Mouse (Mus musculus): Measurements from ENCODE around the gene Setd5. TPM values are rescaled to one million over a fixed set of nuclear protein-coding genes. Genes with fewer than 3 reads are reported as not detected.
A peak's percentile ranks its signal among the peaks of the same experiment; 100 is the strongest.

The Setd5 gene
- polyA plus RNA-seq, 1 experiment from 2014 or later = 46.4 TPM

DNA sequence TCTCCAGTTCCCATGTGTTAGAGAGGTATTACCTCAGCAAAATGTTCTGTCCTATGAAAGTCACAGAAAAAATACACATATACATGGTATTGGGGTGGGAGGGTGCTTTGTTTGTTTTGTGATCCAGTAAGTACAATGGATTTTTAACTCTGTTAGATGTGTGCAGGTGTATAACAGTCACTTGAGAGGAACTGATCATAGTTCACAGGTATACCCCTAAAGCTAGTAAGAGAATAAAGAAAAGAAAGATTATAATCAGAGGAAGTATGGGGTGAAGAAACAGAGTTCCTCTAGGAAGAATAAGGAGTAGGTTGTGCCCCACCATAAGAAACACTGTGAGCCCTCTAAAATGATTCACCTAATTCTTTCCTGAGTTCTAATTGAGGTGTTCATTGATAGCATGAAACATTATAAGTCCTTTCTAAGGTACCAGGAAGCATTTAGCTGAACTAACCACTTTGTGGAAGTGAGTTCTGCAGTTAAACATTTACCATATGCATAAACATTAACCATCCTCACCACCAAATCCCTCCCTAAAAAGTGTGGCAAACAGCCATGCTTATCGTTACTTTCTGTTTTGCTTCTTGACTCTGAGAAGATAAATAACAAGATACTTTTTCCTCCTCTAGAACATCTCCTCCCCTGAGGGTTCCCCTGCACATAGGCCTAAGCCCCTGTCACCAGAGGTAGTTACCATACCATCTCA is 64.4 kb downstream of the Setd5 start:
- peak overlapping the region; percentile 54 for H3K27ac ChIP-seq
- DNase-seq (ENCODE audit: low spot score) (peak; percentile 18), ATAC-seq (replicated peaks; ENCODE audit: low FRiP score, low read depth) (no peak)
- H3K4me2 ChIP-seq (ENCODE audit: low read length) = peak overlapping the region; percentile 37; the same call in 1 of the 2 replicates
- no peaks in the 10 kb centered on the region for H3K9me3 ChIP-seq (replicated peaks; ENCODE audit: low read length)
- H3K27me3 ChIP-seq (ENCODE audit: insufficient read depth, low read length) = no peaks in the 10 kb centered on the region
- H3K4me3 ChIP-seq (replicated peaks; ENCODE audit: low read depth, low read length) = no peak overlapping the region
- no peaks in the 10 kb centered on the region; the same call in 1 of the 2 replicates for H3K4me1 ChIP-seq (replicated peaks; ENCODE audit: insufficient read depth, low read length)
- no peak overlapping the region for H3K9ac ChIP-seq (ENCODE audit: low read depth, low read length)
- H3K36me3 ChIP-seq (ENCODE audit: insufficient read depth, low read length) = peaks cover 49% of the 10 kb centered on the region
- 33% methylated on average over 1 of the region's 1 CpGs for WGBS
- no peak for TF ChIP-seq CTCF (IDR thresholded peaks at IDR 0.05; ENCODE audit: low read depth)

DNA sequence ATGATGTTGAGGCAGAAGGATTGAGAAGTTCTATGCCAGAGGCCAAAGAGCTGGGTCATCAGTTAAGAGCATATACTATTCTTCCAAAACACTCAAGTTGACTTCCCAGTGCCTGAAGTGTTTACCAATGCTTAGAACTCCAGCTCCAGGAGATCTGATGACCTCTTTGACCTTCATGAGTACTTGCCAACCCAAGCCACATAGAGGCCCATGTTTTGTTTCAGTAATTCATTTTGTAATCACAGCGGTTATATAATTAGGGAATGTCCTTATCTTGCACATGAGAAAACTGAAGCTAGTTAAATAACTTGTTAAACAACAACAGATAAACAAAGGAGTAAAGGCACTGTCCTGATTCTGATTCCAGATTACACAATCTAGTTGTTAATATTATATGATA is 67.6 kb downstream of the Setd5 start:
- H3K4me2 ChIP-seq (ENCODE audit: low read length) = no peak overlapping the region
- no peak overlapping the region for H3K9ac ChIP-seq (ENCODE audit: low read depth, low read length)
- TF ChIP-seq CTCF (IDR thresholded peaks at IDR 0.05; ENCODE audit: low read depth) = no peak
- H3K4me1 ChIP-seq (replicated peaks; ENCODE audit: insufficient read depth, low read length) = no peaks in the 10 kb centered on the region; the same call in 1 of the 2 replicates
- no peak overlapping the region for H3K27ac ChIP-seq
- peaks cover 54% of the 10 kb centered on the region for H3K36me3 ChIP-seq (ENCODE audit: insufficient read depth, low read length)
- DNase-seq (ENCODE audit: low spot score) (no peak), ATAC-seq (replicated peaks; ENCODE audit: low FRiP score, low read depth) (no peak)
- H3K4me3 ChIP-seq (replicated peaks; ENCODE audit: low read depth, low read length) = no peak overlapping the region
- no peaks in the 10 kb centered on the region for H3K9me3 ChIP-seq (replicated peaks; ENCODE audit: low read length)
- 84% methylated on average over 1 of the region's 1 CpGs for WGBS
- H3K27me3 ChIP-seq (ENCODE audit: insufficient read depth, low read length) = no peaks in the 10 kb centered on the region

DNA sequence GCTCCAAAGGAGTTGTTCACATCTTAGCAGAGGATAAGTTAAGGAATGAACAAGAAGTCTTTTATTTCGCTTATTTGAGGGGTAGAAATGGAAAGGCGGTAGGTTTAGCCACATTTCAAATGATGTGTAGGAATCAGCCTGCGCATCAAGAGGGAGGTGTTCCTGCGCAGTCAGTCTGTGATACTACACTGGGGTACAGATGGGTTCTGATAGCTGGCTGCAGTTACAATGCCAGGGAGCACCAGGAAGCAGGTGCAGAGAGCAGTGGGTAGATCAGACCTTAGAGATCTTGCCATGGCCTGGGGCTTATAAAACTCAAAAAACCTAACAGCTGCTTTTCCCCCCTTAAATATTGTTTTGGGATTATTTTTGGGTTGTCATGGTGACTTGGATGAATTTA is 68.1 kb downstream of the Setd5 start:
- Histone ChIP-seq H3K4me2 (ENCODE audit: low read length) (no peak overlapping the region), H3K27me3 (ENCODE audit: insufficient read depth, low read length) (no peaks in the 10 kb centered on the region), H3K4me1 (replicated peaks; ENCODE audit: insufficient read depth, low read length) (no peaks in the 10 kb centered on the region; the same call in 1 of the 2 replicates), H3K9me3 (replicated peaks; ENCODE audit: low read length) (no peaks in the 10 kb centered on the region), H3K36me3 (ENCODE audit: insufficient read depth, low read length) (peaks cover 57% of the 10 kb centered on the region), H3K9ac (ENCODE audit: low read depth, low read length) (no peak overlapping the region), H3K27ac (no peak overlapping the region), H3K4me3 (replicated peaks; ENCODE audit: low read depth, low read length) (no peak overlapping the region)
- no peak for ATAC-seq (replicated peaks; ENCODE audit: low FRiP score, low read depth)
- DNase-seq (ENCODE audit: low spot score) = no peak
- whole genome bisulfite sequencing = 92% methylated on average over 4 of the region's 4 CpGs
- no peak for TF ChIP-seq CTCF (IDR thresholded peaks at IDR 0.05; ENCODE audit: low read depth)

DNA sequence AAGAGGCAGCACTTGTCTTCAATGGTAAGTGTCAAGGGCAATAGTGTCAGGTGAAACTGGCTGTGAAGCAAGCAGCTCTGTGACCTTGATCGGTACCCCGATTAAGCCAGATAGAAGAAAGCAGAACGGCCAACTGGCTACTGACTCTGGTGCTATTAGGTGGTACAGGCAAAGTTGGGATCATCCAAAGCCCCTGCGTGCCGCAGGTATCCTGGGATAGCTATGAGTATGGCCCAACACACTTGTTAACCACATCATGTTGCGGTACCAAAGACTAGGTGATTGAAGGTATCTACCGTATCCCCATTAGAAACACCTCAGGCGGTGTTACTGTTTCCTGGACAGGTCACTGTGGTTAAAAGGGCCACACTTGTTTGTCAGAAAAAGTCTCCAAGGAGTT is 76.9 kb downstream of the Setd5 start:
- 97% methylated on average over 8 of the region's 8 CpGs for WGBS
- no peak for DNase-seq (ENCODE audit: low spot score)

DNA sequence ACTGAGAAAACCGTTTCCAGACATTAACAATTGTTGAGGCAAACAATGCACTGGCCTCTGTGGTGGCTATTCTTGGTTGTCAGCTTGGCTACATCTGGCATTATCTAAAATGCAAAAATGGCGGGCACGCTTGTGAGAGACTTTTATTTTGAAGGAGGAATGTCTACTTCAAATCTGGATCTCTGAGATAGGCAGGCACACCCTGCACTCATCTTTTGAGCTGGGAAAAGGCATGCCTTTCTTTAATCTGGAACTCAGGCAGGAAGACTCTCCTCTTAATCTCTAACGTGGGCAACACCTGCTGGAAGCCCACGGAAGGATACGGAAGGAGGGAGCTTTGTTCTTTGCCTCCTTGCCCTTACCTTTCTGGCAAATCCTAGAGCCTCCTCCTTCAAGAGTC is 77.7 kb downstream of the Setd5 start:
- ATAC-seq (replicated peaks; ENCODE audit: low FRiP score, low read depth) (no peak), DNase-seq (ENCODE audit: low spot score) (no peak)
- WGBS = 90% methylated on average over 6 of the region's 6 CpGs
- TF ChIP-seq CTCF (IDR thresholded peaks at IDR 0.05; ENCODE audit: low read depth) = no peak
- no peaks in the 10 kb centered on the region for H3K9me3 ChIP-seq (replicated peaks; ENCODE audit: low read length)
- no peak overlapping the region for H3K4me3 ChIP-seq (replicated peaks; ENCODE audit: low read depth, low read length)
- no peak overlapping the region for H3K9ac ChIP-seq (ENCODE audit: low read depth, low read length)
- H3K36me3 ChIP-seq (ENCODE audit: insufficient read depth, low read length) = peaks cover 47% of the 10 kb centered on the region
- H3K27me3 ChIP-seq (ENCODE audit: insufficient read depth, low read length) = no peaks in the 10 kb centered on the region
- H3K4me1 ChIP-seq (replicated peaks; ENCODE audit: insufficient read depth, low read length) = no peaks in the 10 kb centered on the region
- no peak overlapping the region for H3K4me2 ChIP-seq (ENCODE audit: low read length)
- H3K27ac ChIP-seq = no peak overlapping the region

More for the DNA sequence above, 76.9 kb downstream of the Setd5 start:
- H3K9me3 ChIP-seq (replicated peaks; ENCODE audit: low read length) = no peaks in the 10 kb centered on the region
- no peaks in the 10 kb centered on the region for H3K27me3 ChIP-seq (ENCODE audit: insufficient read depth, low read length)
- TF ChIP-seq CTCF (IDR thresholded peaks at IDR 0.05; ENCODE audit: low read depth) = no peak
- no peak overlapping the region for H3K4me3 ChIP-seq (replicated peaks; ENCODE audit: low read depth, low read length)
- no peak overlapping the region for H3K4me2 ChIP-seq (ENCODE audit: low read length)
- H3K36me3 ChIP-seq (ENCODE audit: insufficient read depth, low read length) = peaks cover 51% of the 10 kb centered on the region
- no peaks in the 10 kb centered on the region for H3K4me1 ChIP-seq (replicated peaks; ENCODE audit: insufficient read depth, low read length)
- no peak overlapping the region for H3K27ac ChIP-seq
- H3K9ac ChIP-seq (ENCODE audit: low read depth, low read length) = no peak overlapping the region
- no peak for ATAC-seq (replicated peaks; ENCODE audit: low FRiP score, low read depth)

DNA sequence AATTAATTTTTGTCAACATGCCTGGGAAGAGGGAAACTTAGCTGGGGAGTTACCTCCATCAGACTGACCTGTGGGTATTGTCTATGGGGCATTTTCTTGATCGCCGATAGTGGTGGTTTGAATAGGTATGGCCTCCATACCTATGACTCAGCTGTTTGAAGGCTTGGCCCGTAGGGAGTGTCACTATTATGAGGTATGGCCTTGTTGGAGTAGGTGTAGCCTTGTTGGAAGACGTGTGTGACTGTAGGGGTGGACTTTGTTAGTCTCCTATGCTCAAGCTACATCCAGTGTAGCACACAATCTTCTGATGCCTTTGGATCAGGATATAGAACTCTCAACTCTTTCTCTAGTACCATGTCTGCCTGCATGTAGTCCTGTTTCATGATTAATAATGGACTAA is 78.9 kb downstream of the Setd5 start:
- no peak for TF ChIP-seq CTCF (IDR thresholded peaks at IDR 0.05; ENCODE audit: low read depth)
- Histone ChIP-seq H3K9me3 (replicated peaks; ENCODE audit: low read length) (no peaks in the 10 kb centered on the region), H3K27me3 (ENCODE audit: insufficient read depth, low read length) (no peaks in the 10 kb centered on the region), H3K27ac (no peak overlapping the region), H3K4me2 (ENCODE audit: low read length) (no peak overlapping the region), H3K9ac (ENCODE audit: low read depth, low read length) (no peak overlapping the region), H3K36me3 (ENCODE audit: insufficient read depth, low read length) (peaks cover 39% of the 10 kb centered on the region), H3K4me3 (replicated peaks; ENCODE audit: low read depth, low read length) (no peak overlapping the region), H3K4me1 (replicated peaks; ENCODE audit: insufficient read depth, low read length) (no peaks in the 10 kb centered on the region)
- ATAC-seq (replicated peaks; ENCODE audit: low FRiP score, low read depth) (no peak), DNase-seq (ENCODE audit: low spot score) (no peak)
- WGBS = 89% methylated on average over 4 of the region's 4 CpGs

All from kidney, postnatal 0 days (tissue).